In genomic region chr2:172777774-172778173, GRCm38 (mm10) we compare ENCODE assay signal across 18 mouse cellular contexts.
DNase-seq lines count a peak whose midpoint lies in the region; ATAC-seq and TF ChIP-seq lines count a peak whose summit lies in the region.
"Had no signal": no experiment of that assay in that cellular context is flagged by ENCODE, and none has a peak within 500 bp of the region (broad histone marks: within the 10 kb centered on the region; RNA-seq: fewer than 3 reads in every experiment).

No protein-coding gene starts in this region.

- H3K9me3 ChIP-seq in kidney, postnatal 0 days (replicated peaks; ENCODE audit: low read length), result no peaks in the 10 kb centered on the region
- peaks cover 7% of the 10 kb centered on the region; the same call in 1 of the 2 replicates for H3K9me3 ChIP-seq in kidney, embryonic 16.5 days (ENCODE audit: low read length)
- no peaks in the 10 kb centered on the region for H3K9me3 ChIP-seq in midbrain, postnatal 0 days (ENCODE audit: low read length)
- H3K9me3 ChIP-seq in midbrain, embryonic 10.5 days (replicated peaks), result no peaks in the 10 kb centered on the region
- H3K9me3 ChIP-seq in MEL (replicated peaks; ENCODE audit: insufficient read depth, low read length), result no peaks in the 10 kb centered on the region
- H3K9me3 ChIP-seq: heart, embryonic 10.5 days; neural tube, embryonic 13.5 days had no signal

- ATAC-seq in kidney, postnatal 0 days (replicated peaks; ENCODE audit: low FRiP score, low read depth), result no peak
- no peak for ATAC-seq in kidney, embryonic 16.5 days (ENCODE audit: low FRiP score, low TSS enrichment)
- ATAC-seq in midbrain, postnatal 0 days (ENCODE audit: low FRiP score), result no peak
- ATAC-seq in erythroid progenitor cell, adult 5-6 weeks (replicated peaks; ENCODE audit: low FRiP score, poor library complexity, severe bottlenecking), result no peak
- ATAC-seq: forebrain, embryonic 16.5 days had no signal

- 81% methylated on average over 2 of the region's 2 CpGs for WGBS in kidney, postnatal 0 days
- 79% methylated on average over 2 of the region's 2 CpGs for WGBS in kidney, embryonic 16.5 days
- 90% methylated on average over 2 of the region's 2 CpGs for WGBS in midbrain, postnatal 0 days
- WGBS in midbrain, embryonic 10.5 days, result 87% methylated on average over 2 of the region's 2 CpGs

- DNase-seq in kidney, postnatal 0 days (ENCODE audit: low spot score), result no peak
- DNase-seq in midbrain, postnatal 0 days (ENCODE audit: low spot score), result no peak
- DNase-seq in midbrain, embryonic 10.5 days (ENCODE audit: low spot score), result no peak
- DNase-seq in MEL (ENCODE audit: low read depth, low spot score), result peak; percentile 5
- no peak for DNase-seq in natural killer cell, adult 2 months (ENCODE audit: low spot score in 2 of 2)
- DNase-seq: adrenal gland, adult 8-10 months; cerebellum, adult 8-10 months; gastrocnemius, postnatal 14 days; heart, postnatal 14 days; kidney, adult 9 months; liver, embryonic 13.5 days; thymus, adult 2 months had no signal

- no peak overlapping the region for H3K4me3 ChIP-seq in kidney, postnatal 0 days (replicated peaks; ENCODE audit: low read depth, low read length)
- no peak overlapping the region for H3K4me3 ChIP-seq in kidney, embryonic 16.5 days (ENCODE audit: low read length)
- no peak overlapping the region for H3K4me3 ChIP-seq in midbrain, postnatal 0 days (ENCODE audit: low read depth, low read length)
- H3K4me3 ChIP-seq in midbrain, embryonic 10.5 days, result no peak overlapping the region
- no peak overlapping the region for H3K4me3 ChIP-seq in MEL (ENCODE audit: control insufficient read depth in 1 of 2, insufficient read depth in 1 of 2, low read depth in 2 of 2, low read length in 2 of 2)
- H3K4me3 ChIP-seq: heart, embryonic 10.5 days; liver, embryonic 13.5 days; neural tube, embryonic 13.5 days had no signal

- no peaks in the 10 kb centered on the region for H3K79me2 ChIP-seq in MEL (ENCODE audit: control insufficient read depth, insufficient read depth, low read length, poor library complexity)

- no peak for TF ChIP-seq POLR2A in MEL (IDR thresholded peaks at IDR 0.05; ENCODE audit: control insufficient read depth in 1 of 2, insufficient read depth in 1 of 2, low read depth in 1 of 2, low read length in 2 of 2, poor library complexity in 1 of 2)

- no peak for TF ChIP-seq EP300 in MEL (IDR thresholded peaks at IDR 0.05; ENCODE audit: low read depth in 1 of 2, low read length in 2 of 2)

- H3K27me3 ChIP-seq in kidney, postnatal 0 days (ENCODE audit: insufficient read depth, low read length), result no peaks in the 10 kb centered on the region
- H3K27me3 ChIP-seq in kidney, embryonic 16.5 days (ENCODE audit: insufficient read depth, low read length), result no peaks in the 10 kb centered on the region
- no peaks in the 10 kb centered on the region for H3K27me3 ChIP-seq in midbrain, postnatal 0 days (ENCODE audit: insufficient read depth, low read length)
- peaks cover 43% of the 10 kb centered on the region for H3K27me3 ChIP-seq in midbrain, embryonic 10.5 days (ENCODE audit: low read depth, poor library complexity, severe bottlenecking)
- no peaks in the 10 kb centered on the region for H3K27me3 ChIP-seq in MEL (ENCODE audit: control insufficient read depth in 1 of 2, insufficient read depth in 2 of 2, low read length in 2 of 2)

- TF ChIP-seq RAD21 in MEL (IDR thresholded peaks at IDR 0.05; ENCODE audit: low read depth, low read length), result no peak; the same call in 1 of the 2 replicates

- no peak overlapping the region for H3K27ac ChIP-seq in kidney, postnatal 0 days
- H3K27ac ChIP-seq in kidney, embryonic 16.5 days (ENCODE audit: low read length), result no peak overlapping the region
- no peak overlapping the region for H3K27ac ChIP-seq in midbrain, postnatal 0 days (ENCODE audit: low read depth, low read length)
- H3K27ac ChIP-seq in midbrain, embryonic 10.5 days (replicated peaks), result no peak overlapping the region
- H3K27ac ChIP-seq in MEL (ENCODE audit: control insufficient read depth, low read depth, low read length), result no peak overlapping the region
- H3K27ac ChIP-seq: hindbrain, embryonic 14.5 days; liver, embryonic 13.5 days; neural tube, embryonic 13.5 days had no signal

- H3K4me2 ChIP-seq in kidney, postnatal 0 days (ENCODE audit: low read length), result no peak overlapping the region
- no peak overlapping the region for H3K4me2 ChIP-seq in kidney, embryonic 16.5 days (replicated peaks; ENCODE audit: low read depth, low read length)
- no peak overlapping the region for H3K4me2 ChIP-seq in midbrain, postnatal 0 days (ENCODE audit: low read depth, low read length, poor library complexity, severe bottlenecking)
- H3K4me2 ChIP-seq: hindbrain, embryonic 14.5 days; liver, embryonic 13.5 days; neural tube, embryonic 13.5 days had no signal

- no peaks in the 10 kb centered on the region for H3K36me3 ChIP-seq in kidney, postnatal 0 days (ENCODE audit: insufficient read depth, low read length)
- H3K36me3 ChIP-seq in kidney, embryonic 16.5 days (ENCODE audit: insufficient read depth, low read length), result no peaks in the 10 kb centered on the region
- H3K36me3 ChIP-seq in midbrain, postnatal 0 days (ENCODE audit: insufficient read depth, low read length), result no peaks in the 10 kb centered on the region
- no peaks in the 10 kb centered on the region for H3K36me3 ChIP-seq in midbrain, embryonic 10.5 days
- H3K36me3 ChIP-seq in MEL (ENCODE audit: control insufficient read depth in 1 of 2, insufficient read depth in 2 of 2, low read length in 2 of 2), result no peaks in the 10 kb centered on the region
- H3K36me3 ChIP-seq: heart, embryonic 10.5 days; liver, embryonic 13.5 days; neural tube, embryonic 13.5 days had no signal

- no peaks in the 10 kb centered on the region for H3K4me1 ChIP-seq in kidney, postnatal 0 days (replicated peaks; ENCODE audit: insufficient read depth, low read length)
- no peaks in the 10 kb centered on the region for H3K4me1 ChIP-seq in kidney, embryonic 16.5 days (ENCODE audit: insufficient read depth, low read length)
- H3K4me1 ChIP-seq in midbrain, postnatal 0 days (ENCODE audit: insufficient read depth, low read length), result peaks cover 4% of the 10 kb centered on the region; the same call in 1 of the 2 replicates
- peaks cover 22% of the 10 kb centered on the region for H3K4me1 ChIP-seq in midbrain, embryonic 10.5 days
- no peaks in the 10 kb centered on the region for H3K4me1 ChIP-seq in MEL (ENCODE audit: control insufficient read depth in 1 of 2, insufficient read depth in 2 of 2, low read length in 2 of 2)
- H3K4me1 ChIP-seq: liver, embryonic 13.5 days; neural tube, embryonic 13.5 days had no signal

- H3K9ac ChIP-seq in kidney, postnatal 0 days (ENCODE audit: low read depth, low read length), result no peak overlapping the region
- H3K9ac ChIP-seq in kidney, embryonic 16.5 days (replicated peaks; ENCODE audit: low read length), result no peak overlapping the region
- H3K9ac ChIP-seq in midbrain, postnatal 0 days (replicated peaks; ENCODE audit: low read length, poor library complexity, severe bottlenecking), result no peak overlapping the region
- no peak overlapping the region for H3K9ac ChIP-seq in MEL (ENCODE audit: control insufficient read depth, low read depth, low read length, poor library complexity, severe bottlenecking)
- H3K9ac ChIP-seq: hindbrain, embryonic 14.5 days; liver, embryonic 13.5 days; neural tube, embryonic 13.5 days had no signal

- peak; percentile 34; the same call in 1 of the 2 replicates for TF ChIP-seq CTCF in kidney, postnatal 0 days (IDR thresholded peaks at IDR 0.05; ENCODE audit: low read depth)
- peak; percentile 48; the same call in 1 of the 2 replicates for TF ChIP-seq CTCF in midbrain, postnatal 0 days (IDR thresholded peaks at IDR 0.05)
- peak; percentile 3 to 30 (median 21); a peak in 2 of 6 replicates for TF ChIP-seq CTCF in MEL (IDR thresholded peaks at IDR 0.05 in 2 of 3, conservative IDR thresholded peaks at IDR 0.05 in 1 of 3; ENCODE audit: control insufficient read depth in 1 of 3, insufficient read depth in 1 of 3, low read depth in 2 of 3, low read length in 3 of 3, poor library complexity in 1 of 3, severe bottlenecking in 1 of 3)

TF ChIP-seq in MEL, 35 proteins besides CTCF, POLR2A, EP300 and RAD21:
- TF ChIP-seq NELFE (IDR thresholded peaks at IDR 0.05; ENCODE audit: low read depth, low read length), result no peak
- TF ChIP-seq TBP (IDR thresholded peaks at IDR 0.05; ENCODE audit: low read depth, low read length), result no peak
- TF ChIP-seq MYC (IDR thresholded peaks at IDR 0.05; ENCODE audit: low read depth, low read length), result no peak
- no peak for TF ChIP-seq ZKSCAN1 (IDR thresholded peaks at IDR 0.05; ENCODE audit: low read depth, low read length)
- no peak for TF ChIP-seq USF1 (IDR thresholded peaks at IDR 0.05; ENCODE audit: low read depth, low read length)
- no peak for TF ChIP-seq HCFC1 (IDR thresholded peaks at IDR 0.05; ENCODE audit: low read depth, low read length)
- no peak for TF ChIP-seq TCF12 (IDR thresholded peaks at IDR 0.05; ENCODE audit: low read depth, low read length)
- no peak for TF ChIP-seq ZC3H11A (IDR thresholded peaks at IDR 0.05; ENCODE audit: low read depth, low read length)
- TF ChIP-seq CHD1 (IDR thresholded peaks at IDR 0.05; ENCODE audit: low read depth, low read length), result no peak
- no peak for TF ChIP-seq MAFK (IDR thresholded peaks at IDR 0.05; ENCODE audit: borderline replicate concordance, low read depth, low read length)
- TF ChIP-seq MXI1 (IDR thresholded peaks at IDR 0.05; ENCODE audit: low read depth, low read length), result no peak
- no peak for TF ChIP-seq ELF1 (IDR thresholded peaks at IDR 0.05; ENCODE audit: low read depth, low read length)
- no peak for TF ChIP-seq GABPA (IDR thresholded peaks at IDR 0.05; ENCODE audit: low read depth, low read length)
- no peak for TF ChIP-seq MYB (IDR thresholded peaks at IDR 0.05; ENCODE audit: low read depth, low read length)
- no peak for TF ChIP-seq SMC3 (IDR thresholded peaks at IDR 0.05; ENCODE audit: low read depth, low read length)
- no peak for TF ChIP-seq USF2 (IDR thresholded peaks at IDR 0.05; ENCODE audit: borderline replicate concordance in 1 of 2, insufficient read depth in 1 of 2, low read depth in 1 of 2, low read length in 2 of 2)
- no peak for TF ChIP-seq JUND (IDR thresholded peaks at IDR 0.05; ENCODE audit: low read depth, low read length)
- TF ChIP-seq MAX (IDR thresholded peaks at IDR 0.05; ENCODE audit: low read length), result no peak
- TF ChIP-seq ZMIZ1 (IDR thresholded peaks at IDR 0.05; ENCODE audit: low read depth, low read length), result no peak
